In genomic region chr5:92294525-92294924, GRCm38 (mm10) we compare ENCODE assay signal across 24 mouse cellular contexts. TPM values are rescaled to one million over a fixed set of nuclear protein-coding genes. Genes with fewer than 3 reads are reported as not detected.
DNase-seq lines count a peak whose midpoint lies in the region; ATAC-seq and TF ChIP-seq lines count a peak whose summit lies in the region.
"Had no signal": no experiment of that assay in that cellular context is flagged by ENCODE, and none has a peak within 500 bp of the region (broad histone marks: within the 10 kb centered on the region; RNA-seq: fewer than 3 reads in every experiment).

No protein-coding gene starts in this region.

- no peak for ATAC-seq in intestine, postnatal 0 days
- no peak for ATAC-seq in intestine, embryonic 15.5 days
- ATAC-seq: activated CD4-positive, CD25-positive, alpha-beta regulatory T cell, adult 4 months; CD4-positive, CD25-positive, alpha-beta regulatory T cell, adult 4 months; forebrain, embryonic 13.5 days; forebrain, embryonic 15.5 days; forebrain, postnatal 0 days had no signal

- H3K9ac ChIP-seq in intestine, postnatal 0 days (ENCODE audit: low read depth, low read length): no peak overlapping the region
- H3K9ac ChIP-seq in intestine, embryonic 15.5 days: no peak overlapping the region
- H3K9ac ChIP-seq: embryonic facial prominence, embryonic 12.5 days; forebrain, embryonic 13.5 days; forebrain, embryonic 15.5 days; forebrain, postnatal 0 days had no signal

- H3K36me3 ChIP-seq in intestine, postnatal 0 days (ENCODE audit: control insufficient read depth, insufficient read depth): peaks cover 56% of the 10 kb centered on the region
- peaks cover 43% of the 10 kb centered on the region for H3K36me3 ChIP-seq in intestine, embryonic 15.5 days

- H3K4me1 ChIP-seq in intestine, postnatal 0 days (replicated peaks; ENCODE audit: control insufficient read depth, insufficient read depth, low read length): no peaks in the 10 kb centered on the region; the same call in 1 of the 2 replicates
- no peaks in the 10 kb centered on the region for H3K4me1 ChIP-seq in intestine, embryonic 15.5 days (replicated peaks)
- H3K4me1 ChIP-seq: embryonic facial prominence, embryonic 10.5 days; embryonic facial prominence, embryonic 12.5 days; forebrain, embryonic 13.5 days; forebrain, embryonic 15.5 days had no signal

- peak overlapping the region; percentile 36 for H3K27ac ChIP-seq in intestine, postnatal 0 days (ENCODE audit: low read depth, low read length)
- no peak overlapping the region for H3K27ac ChIP-seq in intestine, embryonic 15.5 days
- H3K27ac ChIP-seq: embryonic facial prominence, embryonic 10.5 days; embryonic facial prominence, embryonic 12.5 days; forebrain, embryonic 13.5 days; forebrain, embryonic 15.5 days had no signal

- WGBS in intestine, postnatal 0 days: 77% methylated on average over 2 of the region's 2 CpGs
- 89% methylated on average over 2 of the region's 2 CpGs for WGBS in intestine, embryonic 15.5 days

- no peaks in the 10 kb centered on the region for H3K9me3 ChIP-seq in intestine, postnatal 0 days (ENCODE audit: control insufficient read depth)
- no peaks in the 10 kb centered on the region for H3K9me3 ChIP-seq in intestine, embryonic 15.5 days
- H3K9me3 ChIP-seq: embryonic facial prominence, embryonic 10.5 days; embryonic facial prominence, embryonic 12.5 days; forebrain, embryonic 13.5 days; forebrain, embryonic 15.5 days; G1E had no signal

- peak; percentile 35 to 59 for DNase-seq in adrenal gland, adult (ENCODE audit: inconsistent age in 2 of 2, low spot score in 1 of 2)
- DNase-seq in adrenal gland, adult 18-20 months (ENCODE audit: low spot score in 2 of 2): no peak
- peak; percentile 14 for DNase-seq in adrenal gland, postnatal 10 days
- DNase-seq in adrenal gland, postnatal 25 days: no peak
- no peak for DNase-seq in T-cell, adult 2 months (ENCODE audit: low spot score)
- DNase-seq: B cell, adult 2 months; cerebellum, adult 11-12 months; cerebellum, adult 2 months; cerebellum, adult 9-10 months; cerebellum, postnatal 10 days; cerebellum, postnatal 25 days; forebrain, postnatal 0 days had no signal

- H3K4me3 ChIP-seq in intestine, postnatal 0 days (ENCODE audit: low read depth, low read length): no peak overlapping the region
- no peak overlapping the region for H3K4me3 ChIP-seq in intestine, embryonic 15.5 days (replicated peaks)
- H3K4me3 ChIP-seq: embryonic facial prominence, embryonic 10.5 days; embryonic facial prominence, embryonic 12.5 days; forebrain, embryonic 13.5 days; forebrain, embryonic 15.5 days had no signal

- TF ChIP-seq CTCF in intestine, postnatal 0 days (IDR thresholded peaks at IDR 0.05; ENCODE audit: low read depth): no peak

- H3K4me2 ChIP-seq in intestine, postnatal 0 days (replicated peaks; ENCODE audit: low read depth): no peak overlapping the region
- H3K4me2 ChIP-seq in intestine, embryonic 15.5 days (replicated peaks): no peak overlapping the region
- H3K4me2 ChIP-seq: embryonic facial prominence, embryonic 12.5 days; forebrain, embryonic 13.5 days; forebrain, embryonic 15.5 days had no signal

- H3K27me3 ChIP-seq in intestine, postnatal 0 days (replicated peaks; ENCODE audit: control insufficient read depth, insufficient read depth, low read length): no peaks in the 10 kb centered on the region
- no peaks in the 10 kb centered on the region for H3K27me3 ChIP-seq in intestine, embryonic 15.5 days (replicated peaks)
- H3K27me3 ChIP-seq: CH12.LX; embryonic facial prominence, embryonic 12.5 days; forebrain, embryonic 13.5 days; forebrain, embryonic 15.5 days had no signal

RNA-seq across cellular contexts. Expression of gene Sdad1, which starts 15.8 kb away (rescaled TPM):
- 10 to 100 TPM; 27.9 to 28.3 TPM for total RNA-seq in adrenal gland, adult 18-20 months (2021)
- 10 to 100 TPM; 32.1 to 36.0 TPM for total RNA-seq in adrenal gland, postnatal 10 days (2021)
- total RNA-seq in adrenal gland, postnatal 25 days (2021): 30.5 and 36.1 TPM in 2 replicates
- 15.8 and 17.3 TPM in 2 replicates for polyA plus RNA-seq in intestine, postnatal 0 days (2015; fragmentation: Nextera tagmentation; extraction: Ambion mirVana)
- 37.3 and 40.1 TPM in 2 replicates for polyA plus RNA-seq in intestine, embryonic 15.5 days (2015; fragmentation: Nextera tagmentation; extraction: Ambion mirVana)

RNA-seq across cellular contexts. Expression of gene Naaa, which starts 16.6 kb away (rescaled TPM):
- total RNA-seq in adrenal gland, adult 18-20 months (2021): 10 to 100 TPM; 19.0 to 28.7 TPM
- 10 to 100 TPM; 26.7 to 27.0 TPM for total RNA-seq in adrenal gland, postnatal 10 days (2021)
- 13.8 and 15.8 TPM in 2 replicates for total RNA-seq in adrenal gland, postnatal 25 days (2021)
- 19.8 and 22.4 TPM in 2 replicates for polyA plus RNA-seq in intestine, postnatal 0 days (2015; fragmentation: Nextera tagmentation; extraction: Ambion mirVana)
- 24.2 and 26.8 TPM in 2 replicates for polyA plus RNA-seq in intestine, embryonic 15.5 days (2015; fragmentation: Nextera tagmentation; extraction: Ambion mirVana)

RNA-seq across cellular contexts. Expression of gene Cxcl9, which starts 33.4 kb away (rescaled TPM):
- 1 to 10 TPM; 1.3 to 3.4 TPM for total RNA-seq in adrenal gland, adult 18-20 months (2021)
- 1 to 10 TPM; 1.5 TPM for total RNA-seq in adrenal gland, postnatal 10 days (2021)
- 0.88 and 0.90 TPM in 2 replicates for total RNA-seq in adrenal gland, postnatal 25 days (2021)
- polyA plus RNA-seq in intestine, postnatal 0 days (2015; fragmentation: Nextera tagmentation; extraction: Ambion mirVana): 0.05 and 0.18 TPM in 2 replicates
- 0.20 TPM in 1 of 2 replicates, not detected in the other for polyA plus RNA-seq in intestine, embryonic 15.5 days (2015; fragmentation: Nextera tagmentation; extraction: Ambion mirVana)
- total RNA-seq: CH12.LX; forebrain, postnatal 0 days; G1E had no signal
- polyA plus RNA-seq: cerebellum, adult 2 months; cortical plate, adult 2 months; embryonic facial prominence, embryonic 10.5 days; embryonic facial prominence, embryonic 12.5 days; forebrain, embryonic 11.5 days; forebrain, embryonic 13.5 days; forebrain, embryonic 15.5 days; forebrain, postnatal 0 days; G1E had no signal

RNA-seq across cellular contexts. Expression of gene Art3, which starts 37.1 kb away (rescaled TPM):
- 10 to 100 TPM; 48.5 to 78.3 TPM for total RNA-seq in adrenal gland, adult 18-20 months (2021)
- total RNA-seq in adrenal gland, postnatal 10 days (2021): 100 to 1,000 TPM; 126 to 154 TPM
- 50.0 and 51.8 TPM in 2 replicates for total RNA-seq in adrenal gland, postnatal 25 days (2021)
- 12.7 and 13.5 TPM in 2 replicates for polyA plus RNA-seq in intestine, postnatal 0 days (2015; fragmentation: Nextera tagmentation; extraction: Ambion mirVana)
- 3.7 and 4.0 TPM in 2 replicates for polyA plus RNA-seq in intestine, embryonic 15.5 days (2015; fragmentation: Nextera tagmentation; extraction: Ambion mirVana)
- polyA plus RNA-seq: G1E had no signal

RNA-seq across cellular contexts. Expression of gene Ppef2, which starts 38.4 kb away (rescaled TPM):
- not detected for total RNA-seq in adrenal gland, adult 18-20 months (2021)
- under 1 TPM; 0.12 to 0.21 TPM for total RNA-seq in adrenal gland, postnatal 10 days (2021)
- total RNA-seq in adrenal gland, postnatal 25 days (2021): 0.18 TPM in 1 of 2 replicates, not detected in the other
- polyA plus RNA-seq in intestine, postnatal 0 days (2015; fragmentation: Nextera tagmentation; extraction: Ambion mirVana): 0.16 and 0.27 TPM in 2 replicates
- 0.39 and 0.59 TPM in 2 replicates for polyA plus RNA-seq in intestine, embryonic 15.5 days (2015; fragmentation: Nextera tagmentation; extraction: Ambion mirVana)
- polyA plus RNA-seq: forebrain, embryonic 11.5 days; forebrain, embryonic 13.5 days; G1E had no signal

Comparison
In these comparisons a context has a peak if more than half of its experiments do, and no peak if none do; other contexts are left out.
1. DNase-seq: peak in adrenal gland, adult (2 of 2) and adrenal gland, postnatal 10 days (single experiment); none in adrenal gland, adult 18-20 months (0 of 2), adrenal gland, postnatal 25 days (single experiment) and T-cell, adult 2 months (single experiment).